Mouse (Mus musculus) forebrain, embryonic 14.5 days (tissue): ENCODE results near the gene Nsun2. TPM values are rescaled to one million over a fixed set of nuclear protein-coding genes. Genes with fewer than 3 reads are reported as not detected.

Experiments used
- ATAC-seq: fragments of 200-750 bp; cut with Nextera tagmentation; 2 replicates; pipeline ENCODE4 v1.8.0; 2017; ENCODE audit warnings: mild to moderate bottlenecking, moderate library complexity
- DNase-seq: peaks from one replicate; pipeline ENCODE4 v3.0.0-alpha.2; 2015; ENCODE audit warnings: low spot score
- H3K27ac ChIP-seq: fragments of 300-500 bp; sonication (generic); 2 replicates; pipeline ENCODE4 v1.5.1; 2014; ENCODE audit warnings: low read depth, mild to moderate bottlenecking, control low read depth, low read length, moderate library complexity
- H3K27me3 ChIP-seq: fragments of 300-500 bp; sonication (generic); replicated peaks from 2 replicates; pipeline ENCODE4 v1.6.1; 2014; ENCODE audit warnings: low read length, control low read depth, mixed read lengths; ENCODE audit not compliant: control insufficient read depth, insufficient read depth
- H3K36me3 ChIP-seq: fragments of 300-500 bp; sonication (generic); 2 replicates; pipeline ENCODE4 v1.6.1; 2014; ENCODE audit warnings: low read length, control low read depth; ENCODE audit not compliant: control insufficient read depth, insufficient read depth
- H3K4me1 ChIP-seq: fragments of 300-500 bp; sonication (generic); 2 replicates; pipeline ENCODE4 v1.6.1; 2014; ENCODE audit warnings: antibody characterized with exemption, low read length, control low read depth; ENCODE audit not compliant: control insufficient read depth, insufficient read depth
- H3K4me2 ChIP-seq: fragments of 300-500 bp; sonication (generic); 2 replicates; pipeline ENCODE4 v1.6.1; 2014; ENCODE audit warnings: mild to moderate bottlenecking, control low read depth, low read length
- H3K4me3 ChIP-seq: fragments of 300-500 bp; sonication (generic); 2 replicates; pipeline ENCODE4 v1.5.1; 2014; ENCODE audit warnings: low read depth, low read length, control low read depth
- H3K9ac ChIP-seq: fragments of 300-500 bp; sonication (generic); 2 replicates; pipeline ENCODE4 v1.6.1; 2014; ENCODE audit warnings: mild to moderate bottlenecking, low read length, control low read depth, moderate library complexity
- H3K9me3 ChIP-seq: fragments of 300-500 bp; sonication (generic); replicated peaks from 2 replicates; pipeline ENCODE4 v1.6.1; 2016; ENCODE audit warnings: low read length, control low read depth, mixed read lengths; ENCODE audit not compliant: control insufficient read depth
- WGBS: fragments of 180-500 bp; shearing (Covaris S2); extraction: QIAGEN DNeasy Blood & Tissue Kit; methylation state at CpG from one replicate; pipeline ENCODE4 v1.1.7; 2014; 5-methylcytosine and 5-hydroxymethylcytosine counted together
- polyA plus RNA-seq: library from polyadenylated mRNA; unstranded; fragments of >200 nt; fragmentation: Nextera tagmentation; extraction: Ambion mirVana; gene quantifications from 2 replicates; pipeline ENCODE4 v1.2.1, GENCODE M21; 2014

The Nsun2 gene
- polyA plus RNA-seq, 1 experiment from 2014 or later = 86.2 TPM

- ATAC-seq (no peak), DNase-seq (no peak)
- Histone ChIP-seq H3K27me3 (no peaks in the 10 kb centered on the region), H3K36me3 (no peaks in the 10 kb centered on the region), H3K4me3 (no peak overlapping the region), H3K4me1 (no peaks in the 10 kb centered on the region), H3K9ac (no peak overlapping the region), H3K4me2 (no peak overlapping the region), H3K27ac (no peak overlapping the region), H3K9me3 (no peaks in the 10 kb centered on the region)
- WGBS = 65% methylated on average over 10 of the region's 10 CpGs
These were observed 140.5 kb downstream of the Nsun2 start for GRCm38 (mm10) chr13:69673921-69674618.

Other genes starting within 250 kb of the Nsun2 start
- 8.8 and 9.0 TPM in 2 replicates for gene Tent4a, start 871 bp downstream of the Nsun2 start, polyA plus RNA-seq
- 27.2 and 31.7 TPM in 2 replicates for gene Srd5a1, start 77.7 kb downstream of the Nsun2 start, polyA plus RNA-seq
- gene Ube2ql1, start 206.1 kb downstream of the Nsun2 start, polyA plus RNA-seq = 31.7 and 35.4 TPM in 2 replicates